Mouse (Mus musculus) stomach, adult 2 months (tissue): ENCODE results near the gene Dusp10. TPM values are rescaled to one million over a fixed set of nuclear protein-coding genes. Genes with fewer than 3 reads are reported as not detected.

Source experiments
- polyA plus RNA-seq: library from polyadenylated mRNA; depleted of rRNA; stranded (reverse); fragments of >200 nt; gene quantifications from 2 replicates; pipeline ENCODE4 v1.2.3, GENCODE M21; 2012; rRNA removed

Gene Dusp10
- polyA plus RNA-seq: 6.9 and 7.7 TPM in 2 replicates

DNA sequence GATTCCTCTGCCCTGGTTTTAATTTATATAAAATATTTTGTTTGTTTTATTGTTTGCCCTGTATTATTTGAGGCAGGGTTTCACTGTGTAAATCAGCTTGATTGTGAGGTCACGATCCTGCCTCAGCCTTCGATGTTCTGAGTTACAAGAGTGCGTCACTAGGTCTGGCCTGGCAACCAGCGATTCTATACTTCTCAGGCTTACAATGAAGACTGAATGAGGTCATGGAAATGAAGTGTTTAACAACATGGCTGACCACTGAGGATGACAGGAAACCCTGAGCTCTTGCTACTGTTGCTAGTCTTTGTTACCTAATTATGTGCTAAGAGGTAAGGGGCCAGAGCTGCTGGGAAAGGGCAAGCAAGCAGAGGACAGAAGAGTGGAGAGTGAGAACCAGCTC, at the start of gene Dusp10:
Gene Dusp10, plus strand, starts transcription at position 197 of the 400 bp plus-strand sequence.

DNA sequence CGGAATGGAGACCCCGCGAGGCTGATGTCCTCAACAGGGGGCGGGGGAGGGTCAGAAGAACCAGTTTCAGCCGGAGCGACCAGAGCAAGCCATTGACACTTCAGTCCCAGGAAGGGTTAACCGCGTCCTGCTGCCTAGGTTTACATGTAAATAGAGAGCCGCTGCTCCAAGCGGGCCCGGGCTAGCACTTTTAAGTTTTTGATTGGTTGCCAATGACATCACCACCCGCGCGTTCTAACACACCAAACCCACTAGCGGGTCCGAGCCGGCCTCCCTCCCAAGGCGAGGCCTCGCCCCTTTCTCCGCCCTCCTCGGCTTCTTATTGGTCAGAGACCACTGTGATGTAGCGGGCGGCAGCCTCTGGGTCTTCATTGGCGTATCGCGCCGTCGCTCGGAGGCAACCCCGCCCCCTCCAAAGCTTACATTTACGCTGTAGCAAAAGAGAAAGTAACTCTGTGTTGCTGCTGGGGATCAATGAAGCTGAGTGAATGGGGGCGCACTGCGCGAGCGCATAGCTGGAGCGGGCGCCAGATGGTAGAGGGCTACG, 21.0 kb downstream of the Dusp10 start, which contains the start of gene 1700056E22Rik:
Gene 1700056E22Rik, minus strand, starts transcription at position 291 of the 547 bp plus-strand sequence.

Other genes with a start within 250 kb of the Dusp10 start
- gene 1700056E22Rik, start 21.0 kb downstream of the Dusp10 start, polyA plus RNA-seq: 0.68 and 1.5 TPM in 2 replicates